Mouse (Mus musculus) midbrain, embryonic 12.5 days (tissue): ENCODE results near the gene Wdr73. TPM values are rescaled to one million over a fixed set of nuclear protein-coding genes. Genes with fewer than 3 reads are reported as not detected.
"Not testable (repeated sequence)": the region's sequence is repeated elsewhere in the genome, so short reads cannot be mapped to it uniquely, and the experiment has no call there.

Experiments
- ATAC-seq: fragments of 200-750 bp; cut with Nextera tagmentation; 2 replicates; pipeline ENCODE4 v1.8.0; 2017; ENCODE audit warnings: low read depth, moderate TSS enrichment, moderate library complexity; ENCODE audit not compliant: low FRiP score
- H3K27ac ChIP-seq: fragments of 300-500 bp; sonication (generic); replicated peaks from 2 replicates; pipeline ENCODE4 v1.5.1; 2016; ENCODE audit warnings: mild to moderate bottlenecking
- H3K27me3 ChIP-seq: fragments of 300-500 bp; sonication (generic); 2 replicates; pipeline ENCODE4 v1.6.1; 2016; ENCODE audit warnings: mild to moderate bottlenecking
- H3K36me3 ChIP-seq: fragments of 300-500 bp; sonication (generic); 2 replicates; pipeline ENCODE4 v1.6.1; 2016
- H3K4me1 ChIP-seq: fragments of 300-500 bp; sonication (generic); 2 replicates; pipeline ENCODE4 v1.6.1; 2016
- H3K4me2 ChIP-seq: fragments of 300-500 bp; sonication (generic); replicated peaks from 2 replicates; pipeline ENCODE4 v1.6.1; 2016; ENCODE audit warnings: mild to moderate bottlenecking, moderate library complexity
- H3K4me3 ChIP-seq: fragments of 300-500 bp; sonication (generic); 2 replicates; pipeline ENCODE4 v1.5.1; 2016; ENCODE audit warnings: mild to moderate bottlenecking
- H3K9ac ChIP-seq: fragments of 300-500 bp; sonication (generic); replicated peaks from 2 replicates; pipeline ENCODE4 v1.6.1; 2016; ENCODE audit warnings: mild to moderate bottlenecking, moderate library complexity
- H3K9me3 ChIP-seq: fragments of 300-500 bp; sonication (generic); 2 replicates; pipeline ENCODE4 v1.6.1; 2016; ENCODE audit warnings: mild to moderate bottlenecking
- WGBS: fragments of 180-500 bp; shearing (Covaris S2); methylation state at CpG from one replicate; pipeline ENCODE4 v1.1.7; 2016; 5-methylcytosine and 5-hydroxymethylcytosine counted together
- polyA plus RNA-seq: library from polyadenylated mRNA; unstranded; fragments of >200 nt; fragmentation: Nextera tagmentation; extraction: Ambion mirVana; gene quantifications from 2 replicates; pipeline ENCODE4 v1.2.1, GENCODE M21; 2016

Wdr73 gene
- 43.3 and 44.7 TPM in 2 replicates for polyA plus RNA-seq

GRCm38 (mm10) chr7:80900944-80901501 is at the start of gene Wdr73:
Gene Wdr73, minus strand, starts transcription at chr7:80901269.
- H3K36me3 ChIP-seq, result peaks cover 37% of the 10 kb centered on the region
- H3K9ac ChIP-seq, result peak within 1 kb of the TSS; percentile 62
- ATAC-seq, result peak; percentile 93
- peaks cover 6% of the 10 kb centered on the region; the same call in 1 of the 2 replicates for H3K27me3 ChIP-seq
- H3K4me3 ChIP-seq, result peak within 1 kb of the TSS; percentile 84
- H3K27ac ChIP-seq, result peak within 1 kb of the TSS; percentile 82
- H3K4me2 ChIP-seq, result peak within 1 kb of the TSS; percentile 82
- H3K4me1 ChIP-seq, result peaks cover 30% of the 10 kb centered on the region
- no peaks in the 10 kb centered on the region for H3K9me3 ChIP-seq
- under 1% methylated on average over 36 of the region's 36 CpGs for WGBS

GRCm38 (mm10) chr7:80947445-80948350 is 46.6 kb upstream of the Wdr73 start, which contains the start of gene Sec11a:
Gene Sec11a, minus strand, starts transcription at chr7:80947780.
- H3K9me3 ChIP-seq, result no peaks in the 10 kb centered on the region
- peaks cover 9% of the 10 kb centered on the region; the same call in 1 of the 2 replicates for H3K27me3 ChIP-seq
- 2% methylated on average over 44 of the region's 44 CpGs for WGBS
- H3K36me3 ChIP-seq, result 0 out of 2 replicates have a peak, but pooled peaks cover 11% of the 10 kb centered on the region
- peak within 1 kb of the TSS; percentile 88 for H3K4me3 ChIP-seq
- peak within 1 kb of the TSS; percentile 81 for H3K4me2 ChIP-seq
- peak within 1 kb of the TSS; percentile 98 for H3K27ac ChIP-seq
- peaks cover 22% of the 10 kb centered on the region for H3K4me1 ChIP-seq
- peak within 1 kb of the TSS; percentile 91 for H3K9ac ChIP-seq
- ATAC-seq, result peak; percentile 100

- H3K4me3 ChIP-seq, result no peak overlapping the region
- H3K36me3 ChIP-seq, result peaks cover 16% of the 10 kb centered on the region
- no peak for ATAC-seq
- H3K4me1 ChIP-seq, result no peaks in the 10 kb centered on the region
- no peak overlapping the region for H3K9ac ChIP-seq
- H3K27ac ChIP-seq, result no peak overlapping the region
- no peaks in the 10 kb centered on the region for H3K27me3 ChIP-seq
- no peaks in the 10 kb centered on the region for H3K9me3 ChIP-seq
- 95% methylated on average over 4 of the region's 4 CpGs for WGBS
- H3K4me2 ChIP-seq, result no peak overlapping the region
Observed at GRCm38 (mm10) chr7:80939808-80940207, 38.7 kb upstream of the Wdr73 start.

- not testable (repeated sequence) for H3K27ac ChIP-seq, H3K9ac ChIP-seq, H3K27me3 ChIP-seq, H3K4me3 ChIP-seq, H3K4me1 ChIP-seq, H3K9me3 ChIP-seq, ATAC-seq, H3K4me2 ChIP-seq
- H3K36me3 ChIP-seq, result peaks cover 28% of the 10 kb centered on the region
Observed at GRCm38 (mm10) chr7:80937304-80937666, 36.2 kb upstream of the Wdr73 start.

GRCm38 (mm10) chr7:80936617-80937303 is 35.7 kb upstream of the Wdr73 start:
- H3K9ac ChIP-seq, ATAC-seq, H3K4me1 ChIP-seq, H3K27ac ChIP-seq, H3K27me3 ChIP-seq, H3K9me3 ChIP-seq, H3K4me3 ChIP-seq, H3K4me2 ChIP-seq: not testable (repeated sequence)
- 87% methylated on average over 7 of the region's 7 CpGs for whole genome bisulfite sequencing
- peaks cover 33% of the 10 kb centered on the region for H3K36me3 ChIP-seq

DNA sequence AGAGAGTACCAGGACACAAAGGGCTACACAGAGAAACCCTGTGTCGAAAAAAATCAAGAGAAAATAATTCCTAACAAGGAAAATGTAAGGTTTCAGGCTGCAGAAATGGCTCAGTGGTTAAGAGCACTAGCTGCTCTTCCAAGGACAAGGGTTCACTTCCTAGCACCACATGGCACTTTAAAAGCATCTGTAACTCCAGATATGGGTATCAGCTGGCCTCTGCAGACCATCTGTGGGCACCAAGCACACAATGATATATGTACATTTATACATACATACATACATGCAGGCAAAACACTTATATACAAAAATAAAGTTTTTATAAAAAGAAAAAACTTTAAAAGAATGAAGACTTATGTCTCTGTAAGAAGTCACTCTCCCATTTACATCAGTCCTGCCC is 34.8 kb upstream of the Wdr73 start:
- Histone ChIP-seq H3K9me3 (no peaks in the 10 kb centered on the region), H3K9ac (no peak overlapping the region), H3K4me3 (no peak overlapping the region), H3K36me3 (peaks cover 41% of the 10 kb centered on the region), H3K4me2 (no peak overlapping the region), H3K4me1 (no peaks in the 10 kb centered on the region), H3K27ac (no peak overlapping the region), H3K27me3 (no peaks in the 10 kb centered on the region)
- WGBS, result 94% methylated on average over 1 of the region's 1 CpGs
- ATAC-seq, result no peak

- Histone ChIP-seq H3K27me3 (no peaks in the 10 kb centered on the region), H3K36me3 (peaks cover 35% of the 10 kb centered on the region), H3K9me3 (no peaks in the 10 kb centered on the region), H3K4me1 (no peaks in the 10 kb centered on the region), H3K4me3 (no peak overlapping the region), H3K9ac (no peak overlapping the region), H3K4me2 (no peak overlapping the region), H3K27ac (no peak overlapping the region)
- 93% methylated on average over 1 of the region's 1 CpGs for WGBS
- ATAC-seq, result no peak
Observed at GRCm38 (mm10) chr7:80932777-80933176, 31.7 kb upstream of the Wdr73 start.

DNA sequence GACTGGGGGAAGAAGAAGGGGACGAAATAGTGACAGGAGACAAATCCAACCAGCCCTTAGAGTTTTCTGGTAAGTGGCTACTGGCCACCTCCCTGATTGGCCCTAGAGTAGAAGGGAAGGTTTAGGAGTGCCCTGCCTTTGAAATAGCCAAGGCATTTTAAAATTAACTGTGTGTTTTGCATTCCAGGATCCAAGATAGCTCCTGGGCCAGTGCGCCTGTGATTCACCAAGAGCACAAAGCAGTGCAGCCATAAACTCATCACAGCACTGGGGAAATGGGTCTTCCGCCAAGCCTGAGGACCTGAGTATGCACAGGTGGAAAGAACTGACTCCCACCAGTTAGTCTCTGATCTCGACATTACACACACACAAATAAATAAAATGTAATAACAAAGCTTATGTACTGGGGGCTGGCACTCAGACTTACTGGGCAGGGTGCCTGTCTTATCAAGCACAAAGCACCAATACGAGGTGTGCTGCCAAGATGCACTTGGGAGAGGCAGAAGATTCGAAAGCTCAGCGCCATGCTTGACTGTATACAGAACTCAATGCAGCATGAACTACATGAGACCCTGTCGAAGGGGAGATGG is 30.6 kb upstream of the Wdr73 start:
- Histone ChIP-seq H3K27ac (no peak overlapping the region), H3K4me3 (no peak overlapping the region), H3K4me2 (no peak overlapping the region), H3K27me3 (no peaks in the 10 kb centered on the region), H3K9ac (no peak overlapping the region), H3K4me1 (no peaks in the 10 kb centered on the region), H3K9me3 (no peaks in the 10 kb centered on the region), H3K36me3 (peaks cover 42% of the 10 kb centered on the region)
- 93% methylated on average over 8 of the region's 8 CpGs for WGBS
- no peak for ATAC-seq

GRCm38 (mm10) chr7:80923165-80923564 is 22.1 kb upstream of the Wdr73 start:
- H3K9me3 ChIP-seq, result no peaks in the 10 kb centered on the region
- H3K9ac ChIP-seq, result no peak overlapping the region
- ATAC-seq, result no peak
- 95% methylated on average over 2 of the region's 2 CpGs for WGBS
- H3K27me3 ChIP-seq, result no peaks in the 10 kb centered on the region
- H3K36me3 ChIP-seq, result peaks cover 68% of the 10 kb centered on the region
- H3K4me3 ChIP-seq, result no peak overlapping the region
- H3K27ac ChIP-seq, result no peak overlapping the region
- no peak overlapping the region for H3K4me2 ChIP-seq
- no peaks in the 10 kb centered on the region for H3K4me1 ChIP-seq

- 88% methylated on average over 5 of the region's 5 CpGs for WGBS
- no peaks in the 10 kb centered on the region for H3K27me3 ChIP-seq
- H3K9ac ChIP-seq, result no peak overlapping the region
- no peaks in the 10 kb centered on the region for H3K9me3 ChIP-seq
- no peak for ATAC-seq
- H3K4me3 ChIP-seq, result no peak overlapping the region
- H3K36me3 ChIP-seq, result peaks cover 75% of the 10 kb centered on the region
- H3K27ac ChIP-seq, result no peak overlapping the region
- no peak overlapping the region for H3K4me2 ChIP-seq
- no peaks in the 10 kb centered on the region for H3K4me1 ChIP-seq
Observed at GRCm38 (mm10) chr7:80919647-80920008, 18.6 kb upstream of the Wdr73 start.

DNA sequence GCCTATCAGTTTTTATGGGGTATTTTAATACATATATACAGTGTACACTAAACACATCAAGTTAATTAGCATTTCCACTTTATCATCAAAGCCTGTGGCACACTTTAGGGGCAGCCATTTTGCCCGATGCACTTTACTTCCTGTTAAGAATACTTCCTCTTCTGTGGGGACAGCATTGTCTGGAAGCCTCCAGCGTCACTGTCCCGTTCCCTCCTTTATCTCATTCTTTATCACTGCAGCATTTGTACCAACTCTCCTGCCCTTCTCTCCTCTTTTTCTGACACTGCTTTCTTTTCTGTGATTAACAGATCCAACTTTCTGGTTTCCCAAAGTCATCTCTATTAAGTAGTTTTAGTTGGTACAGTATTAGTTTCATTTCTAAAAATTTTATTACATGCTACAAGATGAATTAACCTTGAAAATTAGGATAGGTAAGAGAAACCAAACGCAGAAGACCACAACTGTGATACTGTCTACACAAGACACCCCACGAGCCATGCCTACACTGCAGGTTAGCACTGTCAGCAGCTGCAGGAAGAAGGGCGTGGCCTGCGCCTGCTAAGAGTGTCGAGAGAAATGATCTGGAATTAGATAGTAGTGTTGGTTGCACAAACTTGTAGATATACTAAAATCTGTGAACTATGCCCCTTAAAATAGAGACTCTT is 18.0 kb upstream of the Wdr73 start:
- Histone ChIP-seq H3K9me3 (no peaks in the 10 kb centered on the region), H3K4me3 (no peak overlapping the region), H3K4me1 (no peaks in the 10 kb centered on the region), H3K36me3 (peaks cover 72% of the 10 kb centered on the region), H3K27me3 (no peaks in the 10 kb centered on the region), H3K4me2 (no peak overlapping the region), H3K9ac (no peak overlapping the region), H3K27ac (no peak overlapping the region)
- WGBS, result 84% methylated on average over 8 of the region's 8 CpGs
- no peak for ATAC-seq
